Mouse (Mus musculus) 3T3-L1 (cell line): ENCODE data around the gene Trhr2.

Source experiments
- DNase-seq: peaks from one replicate; pipeline ENCODE4 v3.0.0-alpha.2; 2015; ENCODE audit warnings: low read depth, low spot score

The Trhr2 gene

DNA sequence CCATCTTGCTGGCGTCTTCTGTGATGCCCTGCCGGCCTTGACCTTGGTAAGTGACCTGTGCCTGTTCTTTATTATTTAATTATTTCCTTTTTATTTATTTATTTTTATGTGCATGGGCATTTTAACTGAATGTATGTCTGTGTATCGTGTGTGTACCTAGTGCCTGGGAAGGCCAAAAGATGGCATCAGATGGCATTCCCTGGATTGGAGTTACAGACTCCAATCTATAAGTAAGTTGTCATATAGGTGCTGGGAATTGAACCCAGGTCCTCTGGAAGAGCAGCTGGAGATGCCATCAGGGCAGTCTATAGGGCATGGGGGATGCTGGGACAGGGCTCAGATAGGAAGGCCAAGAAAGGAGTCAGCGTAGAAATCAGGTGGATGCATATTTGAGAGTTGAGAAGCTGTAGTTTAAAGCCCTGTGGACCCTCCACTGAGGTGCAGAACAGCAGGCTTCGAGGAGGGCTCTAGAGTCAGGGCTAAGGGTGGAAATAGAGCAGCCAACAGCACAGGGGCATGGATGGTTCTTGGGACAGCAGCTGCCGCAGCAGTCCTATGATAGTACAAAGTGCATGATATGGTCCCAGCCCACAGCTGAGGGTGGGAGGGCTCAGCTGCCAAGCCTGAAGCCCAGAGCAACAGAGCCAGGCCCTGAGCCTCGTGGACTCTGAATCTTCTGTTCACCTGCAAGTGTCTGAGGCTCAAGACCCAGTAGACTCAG is at the start of gene Trhr2:
Gene Trhr2 (minus strand): TSS at position 51 of the 721 bp plus-strand sequence.
- DNase-seq: no peak

DNA sequence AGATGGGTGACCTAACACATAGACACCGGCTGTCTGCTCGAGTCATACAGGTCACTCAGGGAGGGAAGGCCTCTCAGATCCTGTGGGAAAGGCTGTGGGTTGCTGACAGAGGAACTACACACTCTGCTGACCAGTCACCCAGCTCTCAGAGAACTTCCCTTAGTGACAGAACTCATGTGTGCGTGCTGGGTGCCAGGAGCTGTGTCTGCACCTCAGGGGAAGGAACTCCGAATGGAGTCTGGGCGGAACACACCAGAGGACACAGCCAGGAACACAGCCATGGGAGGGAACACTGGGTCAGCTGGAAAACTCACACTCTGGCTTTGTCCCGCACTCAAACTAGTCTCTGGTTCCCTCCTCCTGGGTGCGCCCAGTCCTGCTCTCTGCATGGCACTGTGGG is 47.1 kb upstream of the Trhr2 start:
- DNase-seq: no peak

DNA sequence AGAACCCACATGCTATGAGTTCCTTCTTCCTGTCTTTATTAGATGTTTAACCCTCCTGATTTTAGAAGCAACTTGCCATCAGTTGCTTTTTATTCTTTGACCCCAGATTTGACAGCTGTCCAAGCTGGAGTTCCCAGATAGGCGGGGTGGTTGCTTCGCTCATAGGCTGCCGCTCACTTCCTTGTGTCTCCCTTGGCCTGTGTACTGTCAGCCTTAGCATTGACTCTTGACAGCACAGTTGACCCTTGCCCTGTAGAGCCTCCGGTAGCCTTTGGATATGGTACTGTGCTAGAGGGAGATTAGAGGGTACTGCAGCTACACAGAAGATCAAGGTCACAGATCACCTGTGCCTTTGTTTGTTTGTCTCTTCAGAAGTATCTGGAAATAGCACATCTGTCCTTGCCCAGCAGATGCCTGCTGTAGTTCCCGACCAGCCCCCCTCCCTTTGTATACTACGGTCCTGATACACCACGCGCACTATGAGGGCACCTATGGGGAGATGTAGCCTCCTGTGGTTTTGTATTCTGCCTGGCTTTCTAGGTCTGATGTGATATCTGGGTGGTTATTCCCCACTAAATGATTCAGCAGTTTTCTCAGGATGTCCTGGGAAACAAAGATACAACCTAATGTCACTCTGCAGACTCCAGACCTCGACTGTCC is 44.7 kb upstream of the Trhr2 start:
- no peak for DNase-seq

DNA sequence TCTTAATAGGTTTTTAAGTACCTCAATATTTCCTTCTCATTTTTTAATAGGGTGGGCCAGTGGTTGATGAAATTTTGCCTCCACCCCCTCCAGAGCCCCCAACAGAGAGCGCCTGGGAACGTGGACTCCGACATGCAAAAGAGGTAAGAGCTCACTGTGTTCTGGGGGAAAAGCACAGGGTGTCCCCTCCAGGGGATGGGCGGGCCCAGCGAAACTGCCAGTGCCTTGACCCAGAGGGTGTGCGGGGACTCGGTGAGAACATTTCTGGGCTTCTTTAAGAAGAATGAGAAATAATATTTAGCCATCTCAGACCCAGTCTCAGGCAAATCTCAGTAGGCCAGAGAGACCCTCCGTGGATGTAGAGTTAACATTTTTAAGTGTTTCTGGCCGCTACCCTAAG is 37.6 kb upstream of the Trhr2 start:
- DNase-seq: no peak

DNA sequence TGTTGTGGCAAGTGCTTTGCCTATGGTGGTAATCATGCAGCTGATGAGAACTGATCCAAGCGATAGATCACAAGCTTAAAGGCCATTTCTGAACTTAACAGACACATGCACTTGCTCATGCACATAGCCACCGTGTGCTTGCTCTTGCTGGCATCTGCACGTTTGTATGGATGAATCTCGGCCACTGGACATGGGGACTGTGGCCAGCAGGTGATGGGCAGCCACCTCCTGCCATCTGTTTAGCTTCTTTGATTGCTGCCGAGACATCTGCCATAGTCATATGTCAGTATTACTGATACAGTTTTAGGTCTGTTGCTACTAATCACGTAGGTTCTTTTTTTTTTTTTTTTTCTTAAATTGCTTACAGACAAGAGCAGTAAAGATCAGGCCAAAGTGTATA is 34.7 kb upstream of the Trhr2 start:
- no peak for DNase-seq

DNA sequence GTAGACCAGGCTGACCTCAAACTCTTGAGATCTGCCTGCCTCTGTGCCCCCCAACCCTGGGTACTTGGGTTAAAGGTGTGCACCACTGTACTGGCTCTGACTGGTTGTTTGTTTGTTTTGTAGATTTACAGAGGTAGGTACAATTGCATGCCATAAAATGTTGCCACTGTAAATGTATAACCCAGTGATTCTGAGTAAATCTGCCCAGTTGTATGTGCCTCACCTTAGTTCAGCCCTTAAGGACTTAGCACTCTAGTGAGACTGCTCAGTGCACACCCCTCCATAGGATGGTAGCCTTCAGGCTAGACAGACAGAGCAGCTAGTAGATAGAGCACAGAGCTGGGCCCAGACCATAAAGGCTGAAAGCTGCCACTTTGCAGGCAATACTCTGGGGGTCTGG is 33.2 kb upstream of the Trhr2 start:
- no peak for DNase-seq

DNA sequence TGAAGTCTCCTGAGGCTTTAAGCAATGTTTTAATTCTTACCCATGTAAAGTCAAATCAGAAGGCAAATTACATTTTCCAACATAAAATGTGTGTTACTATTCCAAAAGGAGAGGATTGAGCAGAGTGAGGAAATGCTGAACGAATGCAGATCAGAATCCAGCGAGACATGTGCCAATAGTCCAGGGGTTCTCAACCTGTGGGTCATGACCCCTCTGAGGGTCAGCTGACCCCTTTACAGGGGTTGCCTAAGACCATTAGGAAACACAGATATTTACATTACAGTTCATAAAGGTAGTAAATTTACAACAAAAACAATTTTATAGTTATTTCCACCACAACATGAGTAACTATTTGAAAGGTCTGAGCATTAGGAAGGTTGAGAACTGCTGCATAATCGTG is 30.2 kb upstream of the Trhr2 start:
- DNase-seq: no peak

DNA sequence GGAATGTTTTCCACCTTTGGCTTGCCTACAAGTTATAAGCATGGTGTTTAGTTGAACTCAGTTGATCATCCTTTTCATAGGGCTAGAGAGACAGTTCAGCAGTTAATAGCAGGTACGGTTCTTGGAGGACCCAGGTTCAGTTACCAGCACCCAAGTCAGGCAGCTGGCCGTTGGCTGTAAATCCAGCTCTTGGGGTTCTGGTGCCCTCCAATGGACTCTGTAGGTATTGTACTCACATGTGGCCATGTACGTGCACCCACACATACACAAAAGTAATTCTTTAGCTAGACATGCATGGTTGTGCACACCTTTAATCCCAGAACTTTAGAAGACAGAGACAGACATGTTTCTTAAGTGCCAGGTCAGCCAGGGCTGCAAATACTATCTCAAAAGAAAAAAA is 28.8 kb upstream of the Trhr2 start:
- peak; percentile 33 for DNase-seq

DNA sequence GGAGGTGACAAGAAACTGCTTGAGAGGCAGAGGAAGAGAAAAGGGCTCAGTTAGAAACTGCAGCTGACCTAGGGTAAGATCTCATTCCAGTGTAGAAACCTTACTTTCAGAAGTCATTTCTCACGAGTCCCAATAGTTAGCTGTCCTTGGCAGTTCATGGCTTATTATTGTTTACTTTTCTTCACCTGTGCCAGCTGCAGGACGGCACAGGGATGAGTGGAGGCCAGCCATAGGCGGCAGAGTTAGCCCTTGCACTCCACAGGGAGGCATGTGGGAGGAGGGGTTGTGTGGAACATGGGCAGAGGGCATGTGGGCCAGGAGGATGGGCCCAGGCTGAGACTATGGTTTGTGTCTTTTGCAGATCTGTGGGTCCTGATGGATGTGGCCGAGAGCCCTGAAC is 22.5 kb upstream of the Trhr2 start:
- no peak for DNase-seq

DNA sequence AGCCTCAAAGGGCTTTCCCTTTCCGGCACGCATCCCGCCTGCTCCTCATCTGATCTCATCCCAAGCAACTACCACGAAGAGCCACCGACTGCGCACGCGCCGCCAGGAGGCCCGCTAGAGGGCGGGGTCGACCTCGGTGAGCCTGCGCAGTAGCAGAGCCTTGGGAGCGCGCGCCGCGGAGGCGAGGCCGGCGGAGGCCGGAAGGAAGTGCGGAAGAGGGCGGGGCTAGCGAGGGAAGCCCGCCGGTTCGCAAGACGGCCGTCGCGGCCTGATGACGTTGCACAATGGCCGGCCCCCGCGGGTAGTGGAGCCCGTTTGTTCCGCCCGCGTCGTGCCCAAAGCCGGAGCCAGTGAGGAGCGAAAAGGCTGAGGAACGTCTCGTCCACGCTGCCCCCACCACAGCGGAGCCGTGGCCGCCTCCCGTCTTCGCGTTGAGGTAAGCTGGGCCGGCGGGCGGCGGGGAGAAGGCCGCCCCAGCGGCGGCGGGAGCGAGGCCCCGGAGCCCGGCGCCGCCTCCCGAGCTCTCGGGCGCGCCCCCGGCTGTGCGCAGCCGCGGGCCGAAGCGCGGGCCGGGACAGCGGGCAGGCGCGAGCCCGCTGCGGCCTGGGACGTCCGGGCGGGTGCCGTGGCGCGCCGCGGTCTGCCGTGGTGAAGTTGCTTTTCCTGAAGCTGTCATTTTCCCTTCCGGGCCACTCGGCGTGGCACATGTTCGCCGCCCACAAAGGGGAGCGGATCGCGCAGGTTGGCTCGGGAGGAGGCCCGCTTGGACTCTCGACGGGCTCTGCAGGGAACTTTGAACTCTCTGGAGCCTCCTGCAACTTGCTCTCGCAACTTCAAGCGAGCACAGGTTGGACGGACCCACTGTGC is 16.1 kb upstream of the Trhr2 start, which contains the start of gene Zc3h18:
Gene Zc3h18 (plus strand): TSS at position 245 of the 867 bp plus-strand sequence.
- peak; percentile 96 for DNase-seq

DNA sequence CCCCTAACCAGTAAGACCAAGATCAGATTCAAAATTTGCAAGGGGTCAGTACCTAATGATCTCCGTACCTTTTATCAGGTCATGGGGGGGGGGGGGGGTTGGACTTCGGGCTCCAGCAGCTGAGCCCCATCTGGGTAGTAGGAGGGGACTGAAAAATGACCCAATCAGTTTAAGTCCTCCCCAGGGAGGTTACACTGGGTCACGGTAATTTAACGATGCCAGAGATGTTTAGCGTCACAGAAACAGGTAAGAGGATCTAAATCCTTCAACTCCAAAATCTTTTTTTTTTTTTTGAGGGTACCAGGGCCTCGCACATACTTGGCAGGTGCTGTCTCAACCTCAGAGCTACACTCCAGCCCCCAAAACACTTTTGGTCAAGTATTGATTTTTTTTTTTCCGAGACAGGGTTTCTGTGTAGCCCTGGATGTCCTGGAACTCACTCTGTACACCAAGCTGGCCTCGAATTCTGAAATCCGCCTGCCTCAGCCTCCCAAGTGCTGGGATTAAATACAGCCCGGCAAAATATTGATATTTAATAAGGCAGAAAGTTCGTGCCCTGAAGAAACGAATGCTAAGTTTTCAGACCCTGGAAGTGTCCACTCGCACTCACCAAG is 15.3 kb upstream of the Trhr2 start:
- no peak for DNase-seq

DNA sequence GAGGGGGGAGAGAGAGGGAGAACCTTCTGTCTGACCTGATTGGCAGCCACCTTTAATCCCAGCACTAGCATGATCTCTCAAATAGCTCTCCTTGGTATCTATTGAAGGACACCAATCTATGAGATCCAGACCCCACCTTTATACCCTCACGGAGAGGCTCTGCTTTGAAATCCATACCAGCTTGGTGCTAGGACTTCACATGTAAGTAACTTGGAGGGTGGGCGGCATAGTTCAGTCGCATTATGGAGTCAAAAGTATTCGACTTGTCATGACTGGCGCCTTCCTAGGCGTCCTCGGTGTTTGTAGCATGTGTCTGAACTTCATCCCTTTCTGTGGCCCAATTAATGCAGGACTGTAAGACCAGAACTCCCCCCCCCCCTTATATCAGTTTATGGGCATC is 14.8 kb upstream of the Trhr2 start:
- DNase-seq: no peak

DNA sequence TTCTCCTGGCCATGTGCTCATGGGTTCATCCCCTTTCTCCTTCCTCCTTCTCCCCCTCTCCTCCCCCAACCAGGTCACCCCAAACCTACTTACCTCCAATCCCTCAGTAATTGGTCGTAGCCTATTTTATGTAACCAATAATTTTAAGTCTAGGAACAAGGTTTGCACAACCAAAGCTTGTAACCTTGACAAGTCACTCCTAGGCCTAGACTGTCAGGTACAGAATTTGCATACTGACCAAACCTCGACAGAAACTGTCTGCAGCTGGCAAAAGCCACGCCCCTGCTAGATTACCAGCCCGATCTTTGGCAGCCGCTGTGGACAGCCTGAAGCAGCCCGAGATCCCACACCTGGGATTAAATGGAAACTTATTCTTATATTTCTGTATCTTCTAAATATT is 11.2 kb upstream of the Trhr2 start:
- DNase-seq: no peak

DNA sequence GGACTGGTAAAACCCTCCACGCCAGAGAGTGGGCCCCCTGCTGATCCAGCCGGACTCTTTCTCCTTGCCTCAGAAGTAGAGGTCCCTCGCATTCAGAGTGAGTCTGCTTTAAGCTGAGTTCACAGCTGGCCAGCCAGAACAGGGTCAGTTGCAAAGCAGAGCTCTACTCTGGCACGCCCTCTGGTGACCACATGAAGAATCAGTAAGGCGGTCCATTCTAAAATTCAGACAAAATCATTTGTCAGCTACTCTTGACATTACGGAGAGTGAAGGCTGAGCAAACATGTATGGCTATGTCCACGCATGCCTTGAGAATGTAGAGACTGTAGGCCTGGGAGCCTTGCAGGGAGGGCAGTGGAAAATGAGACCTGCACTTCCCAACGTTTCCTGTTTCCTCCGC is 9.1 kb upstream of the Trhr2 start:
- peak; percentile 87 for DNase-seq

DNA sequence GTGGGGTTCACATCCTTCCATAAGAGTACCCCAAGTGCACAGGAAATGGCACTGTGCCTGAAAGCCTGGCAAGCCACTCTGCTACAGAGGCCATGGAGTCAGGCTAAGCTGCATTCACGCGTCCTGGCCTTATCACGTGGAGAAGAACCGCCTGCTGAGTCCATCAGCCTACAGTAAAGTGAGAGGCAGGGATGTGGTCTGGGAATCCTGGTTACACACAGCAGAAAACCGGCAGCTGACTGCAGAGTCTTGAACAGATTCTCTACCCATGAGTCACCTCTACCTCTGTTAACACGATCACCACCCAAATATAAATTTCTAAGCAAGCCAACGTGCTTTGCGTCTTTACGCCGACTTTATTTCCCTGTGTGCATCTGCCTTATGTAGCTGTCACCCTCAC is 7.9 kb upstream of the Trhr2 start:
- DNase-seq: peak; percentile 77

DNA sequence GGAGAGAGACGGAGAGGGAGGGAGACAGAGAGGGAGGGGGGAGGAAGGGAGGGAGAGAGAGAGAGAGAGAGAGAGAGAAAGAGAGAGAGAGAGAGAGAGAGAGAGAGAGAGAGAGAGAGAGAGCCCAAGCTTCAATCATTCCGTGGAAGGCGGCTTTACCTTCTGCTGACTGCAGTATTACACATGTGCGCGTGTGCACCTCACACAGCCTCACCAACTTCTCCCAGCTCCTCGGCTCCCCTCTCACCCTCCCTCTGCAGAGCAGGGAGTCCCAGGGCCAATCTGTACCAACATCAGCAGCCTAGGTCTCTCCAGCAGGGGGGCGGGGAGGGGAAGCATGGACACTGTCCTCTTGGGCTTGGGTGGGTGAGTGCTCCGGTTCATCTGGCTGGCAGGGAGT is 2.4 kb upstream of the Trhr2 start:
- no peak for DNase-seq

DNA sequence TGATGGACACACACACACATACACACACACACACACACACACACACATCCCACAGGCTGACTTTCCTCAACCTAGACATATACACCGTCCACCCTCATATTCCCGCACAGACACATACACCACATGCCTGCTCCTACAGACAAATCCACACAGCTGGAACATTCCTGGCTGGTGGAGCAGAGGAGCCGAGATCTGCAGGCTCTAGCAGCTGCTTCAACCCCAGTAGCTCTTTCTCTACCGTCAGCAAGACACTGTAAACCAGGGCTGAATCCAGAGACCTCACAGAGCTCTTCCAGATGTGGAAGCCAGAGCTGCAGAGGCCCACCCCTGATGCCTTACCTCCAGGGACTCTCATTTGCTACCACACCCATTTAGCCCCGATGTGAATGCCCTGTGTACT is 1.7 kb upstream of the Trhr2 start:
- no peak for DNase-seq

DNA sequence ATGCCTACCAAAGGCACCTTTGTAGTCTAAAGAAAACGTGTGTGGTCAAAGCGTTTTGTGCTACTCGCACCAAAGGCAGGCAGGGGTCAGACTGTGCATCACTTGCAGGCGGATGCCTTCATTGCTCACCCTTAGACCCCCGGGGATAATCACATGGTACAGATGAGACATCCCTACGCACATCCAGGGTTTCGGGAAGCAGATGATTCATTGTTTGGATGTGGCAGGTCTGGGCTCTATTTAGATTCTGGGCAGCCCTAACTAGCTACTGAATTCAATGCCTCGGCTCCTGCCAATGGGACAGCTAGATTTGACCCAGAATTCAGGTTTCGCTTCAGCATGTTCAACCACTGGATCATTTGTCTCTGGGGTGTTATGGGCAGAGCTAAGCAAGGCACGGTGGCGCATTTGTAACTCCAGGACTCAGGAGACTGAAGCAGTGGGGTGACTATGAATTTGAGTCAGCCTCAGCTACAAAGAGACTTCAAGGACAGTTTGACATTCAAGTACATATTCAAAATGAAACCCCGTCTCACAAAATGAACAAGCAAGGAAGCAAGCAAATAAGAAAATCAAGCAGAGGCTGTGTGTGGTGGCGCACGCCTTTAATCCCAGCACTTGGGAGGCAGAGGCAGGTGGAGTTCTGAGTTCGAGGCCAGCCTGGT is 1.3 kb downstream of the Trhr2 start:
- DNase-seq: peak; percentile 69

DNA sequence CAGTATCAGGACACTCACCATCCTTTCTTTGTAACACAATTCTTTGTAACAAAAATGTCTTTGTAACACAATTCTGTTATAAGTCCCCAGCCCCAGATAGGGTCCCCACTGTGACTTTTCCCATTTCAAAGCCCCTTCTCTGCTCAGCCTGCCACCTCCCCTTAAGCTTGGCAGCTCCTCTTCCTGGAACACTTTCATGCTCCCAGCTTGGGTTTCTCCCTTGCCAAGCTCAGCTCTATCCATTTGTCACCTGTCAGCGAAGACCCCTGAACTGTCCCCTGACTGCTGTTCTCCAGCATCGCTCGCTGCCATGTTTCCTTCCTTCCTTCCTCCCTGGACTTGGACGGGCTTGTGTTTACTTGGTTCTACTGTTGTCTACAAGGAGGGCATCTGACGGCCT is 2.9 kb downstream of the Trhr2 start:
- DNase-seq: no peak

DNA sequence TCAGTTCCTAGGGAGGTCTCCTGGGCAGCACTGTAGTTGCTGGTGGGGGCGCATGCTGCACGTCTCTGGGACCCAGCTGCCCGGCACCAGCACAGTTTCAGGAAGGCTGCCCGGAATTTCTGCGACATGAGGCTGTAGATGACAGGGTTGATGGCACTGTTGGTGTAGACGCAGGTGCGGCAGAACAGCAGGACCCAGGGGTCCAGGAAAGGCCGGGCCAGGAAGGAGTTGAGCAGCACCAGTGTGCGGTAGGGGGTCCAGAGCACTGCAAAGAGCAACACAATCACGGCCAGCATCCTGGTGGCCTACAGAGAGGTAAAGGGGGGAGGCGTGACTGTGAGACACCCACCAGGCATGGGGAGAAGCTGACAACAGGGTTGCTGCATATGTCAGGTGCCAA is 3.3 kb downstream of the Trhr2 start:
- no peak for DNase-seq
